Mouse (Mus musculus): ENCODE results near the gene Cxcl2. TPM values are rescaled to one million over a fixed set of nuclear protein-coding genes. Genes with fewer than 3 reads are reported as not detected.
A peak's percentile ranks its signal among the peaks of the same experiment; 100 is the strongest.

Cxcl2 gene
- polyA plus RNA-seq (2014; fragmentation: Nextera tagmentation; extraction: Ambion mirVana), result not detected in 2 replicates

- Histone ChIP-seq H3K4me1 (ENCODE audit: insufficient read depth) (peaks cover 5% of the 10 kb centered on the region; the same call in 1 of the 2 replicates), H3K9ac (no peak within 1 kb of the TSS), H3K4me2 (peak within 1 kb of the TSS; percentile 65), H3K9me3 (ENCODE audit: low read depth, low read length) (no peaks in the 10 kb centered on the region), H3K36me3 (ENCODE audit: insufficient read depth) (no peaks in the 10 kb centered on the region), H3K4me3 (ENCODE audit: low read depth, low read length) (peak within 1 kb of the TSS; percentile 23; the same call in 1 of the 2 replicates), H3K27ac (ENCODE audit: low read depth) (no peak within 1 kb of the TSS), H3K27me3 (ENCODE audit: insufficient read depth, low read length) (peaks cover 17% of the 10 kb centered on the region)
- TF ChIP-seq CTCF (IDR thresholded peaks at IDR 0.05; ENCODE audit: low read depth), result no peak
- WGBS, result 9% methylated on average over 22 of the region's 22 CpGs
- DNase-seq (peak; percentile 23), ATAC-seq (ENCODE audit: insufficient read depth) (peak; percentile 79)
Observed at GRCm38 (mm10) chr5:90903339-90904020, at the start of gene Cxcl2. Cxcl2 (plus strand) TSS chr5:90903871.

DNA sequence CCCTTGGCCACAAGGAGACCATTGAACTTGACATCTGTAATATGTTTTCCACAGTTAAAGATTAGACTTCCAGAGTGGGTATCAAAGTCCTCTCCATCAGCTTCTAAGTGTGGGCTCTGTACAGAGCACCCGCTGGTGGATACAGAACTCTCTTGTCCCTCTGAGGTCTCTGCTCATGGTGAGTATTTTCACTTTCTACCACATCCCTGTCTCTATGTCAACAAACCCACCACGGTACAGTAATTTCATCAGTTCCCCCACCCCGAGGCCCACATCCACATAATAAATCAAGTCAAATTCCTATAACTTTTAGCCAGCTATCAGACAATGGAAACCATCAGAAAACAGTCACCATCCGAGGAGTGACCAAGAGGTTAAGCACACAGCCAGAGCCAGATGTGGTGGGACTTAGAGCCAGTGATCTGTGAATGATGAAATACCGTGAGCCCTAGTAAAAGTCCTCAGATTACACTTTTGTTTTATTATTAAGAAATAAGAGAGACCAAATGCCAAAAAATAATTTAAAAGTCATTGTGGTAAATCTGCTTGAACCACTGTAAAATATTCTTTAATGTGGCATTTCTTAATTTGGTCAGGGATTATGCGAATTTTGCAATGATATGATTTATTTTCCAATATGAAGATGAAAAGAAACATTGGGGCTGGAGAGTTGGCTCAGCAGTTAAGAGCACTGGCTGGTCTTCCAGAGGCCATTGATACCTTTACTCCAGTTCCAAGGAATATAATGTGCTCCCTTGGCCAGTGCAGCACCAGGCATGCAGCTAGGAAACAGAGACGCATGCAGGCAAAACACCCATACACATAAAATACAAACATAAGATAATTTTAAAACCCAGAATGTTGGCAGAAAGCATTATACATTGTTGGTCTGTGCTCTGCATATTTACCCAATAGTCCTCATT is 48.1 kb upstream of the Cxcl2 start:
- Histone ChIP-seq H3K4me1 (ENCODE audit: insufficient read depth) (no peaks in the 10 kb centered on the region), H3K27me3 (ENCODE audit: insufficient read depth, low read length) (no peaks in the 10 kb centered on the region), H3K36me3 (ENCODE audit: insufficient read depth) (no peaks in the 10 kb centered on the region), H3K4me2 (no peak overlapping the region), H3K9ac (no peak overlapping the region), H3K27ac (ENCODE audit: low read depth) (no peak overlapping the region), H3K4me3 (ENCODE audit: low read depth, low read length) (no peak overlapping the region), H3K9me3 (ENCODE audit: low read depth, low read length) (no peaks in the 10 kb centered on the region)
- WGBS, result 48% methylated on average over 7 of the region's 7 CpGs
- no peak for TF ChIP-seq CTCF (IDR thresholded peaks at IDR 0.05; ENCODE audit: low read depth)
- ATAC-seq (ENCODE audit: insufficient read depth), result 0 out of 2 replicates have a peak, but pooled peaks have one; percentile 58
- DNase-seq, result peak; percentile 42

GRCm38 (mm10) chr5:90857463-90857862 is 46.2 kb upstream of the Cxcl2 start:
- no peak for TF ChIP-seq CTCF (IDR thresholded peaks at IDR 0.05; ENCODE audit: low read depth)
- H3K4me2 ChIP-seq, result no peak overlapping the region
- H3K9me3 ChIP-seq (ENCODE audit: low read depth, low read length), result no peaks in the 10 kb centered on the region
- H3K4me3 ChIP-seq (ENCODE audit: low read depth, low read length), result no peak overlapping the region
- H3K27me3 ChIP-seq (ENCODE audit: insufficient read depth, low read length), result no peaks in the 10 kb centered on the region
- no peaks in the 10 kb centered on the region for H3K4me1 ChIP-seq (ENCODE audit: insufficient read depth)
- H3K9ac ChIP-seq, result no peak overlapping the region
- DNase-seq (no peak), ATAC-seq (ENCODE audit: insufficient read depth) (no peak)
- no peaks in the 10 kb centered on the region for H3K36me3 ChIP-seq (ENCODE audit: insufficient read depth)
- 61% methylated on average over 5 of the region's 5 CpGs for WGBS
- no peak overlapping the region for H3K27ac ChIP-seq (ENCODE audit: low read depth)

GRCm38 (mm10) chr5:90858429-90858828 is 45.2 kb upstream of the Cxcl2 start:
- Histone ChIP-seq H3K4me1 (ENCODE audit: insufficient read depth) (no peaks in the 10 kb centered on the region), H3K27me3 (ENCODE audit: insufficient read depth, low read length) (no peaks in the 10 kb centered on the region), H3K4me3 (ENCODE audit: low read depth, low read length) (no peak overlapping the region), H3K36me3 (ENCODE audit: insufficient read depth) (no peaks in the 10 kb centered on the region), H3K9me3 (ENCODE audit: low read depth, low read length) (no peaks in the 10 kb centered on the region), H3K4me2 (no peak overlapping the region), H3K9ac (no peak overlapping the region), H3K27ac (ENCODE audit: low read depth) (no peak overlapping the region)
- ATAC-seq (ENCODE audit: insufficient read depth) (no peak; the same call in 1 of the 2 replicates), DNase-seq (no peak)
- TF ChIP-seq CTCF (IDR thresholded peaks at IDR 0.05; ENCODE audit: low read depth), result no peak
- 58% methylated on average over 2 of the region's 2 CpGs for WGBS

DNA sequence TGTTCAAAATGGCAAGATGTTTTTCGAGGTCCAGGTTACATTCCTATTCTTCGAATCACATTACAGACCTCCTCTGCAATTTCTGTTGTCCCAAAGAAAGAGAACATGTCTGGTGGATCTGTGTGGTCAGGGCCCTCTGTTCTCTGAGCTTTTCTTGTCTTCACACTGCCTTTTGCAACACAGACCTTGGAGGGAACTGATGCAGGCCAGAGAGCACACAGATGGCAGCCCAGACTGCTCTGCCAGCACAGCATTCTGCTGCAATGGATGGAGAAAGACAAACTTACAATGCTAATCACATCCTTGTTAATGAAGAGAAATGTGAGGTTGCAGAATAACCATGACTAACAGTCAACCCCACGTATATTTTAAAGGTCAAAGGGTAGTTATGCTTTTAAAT is 44.6 kb upstream of the Cxcl2 start:
- no peaks in the 10 kb centered on the region for H3K4me1 ChIP-seq (ENCODE audit: insufficient read depth)
- no peak overlapping the region for H3K4me2 ChIP-seq
- no peak for ATAC-seq (ENCODE audit: insufficient read depth)
- no peak overlapping the region for H3K4me3 ChIP-seq (ENCODE audit: low read depth, low read length)
- TF ChIP-seq CTCF (IDR thresholded peaks at IDR 0.05; ENCODE audit: low read depth), result no peak
- 69% methylated on average over 3 of the region's 3 CpGs for WGBS
- H3K36me3 ChIP-seq (ENCODE audit: insufficient read depth), result no peaks in the 10 kb centered on the region
- H3K9ac ChIP-seq, result no peak overlapping the region
- DNase-seq, result no peak
- no peaks in the 10 kb centered on the region for H3K9me3 ChIP-seq (ENCODE audit: low read depth, low read length)
- no peak overlapping the region for H3K27ac ChIP-seq (ENCODE audit: low read depth)
- H3K27me3 ChIP-seq (ENCODE audit: insufficient read depth, low read length), result no peaks in the 10 kb centered on the region

DNA sequence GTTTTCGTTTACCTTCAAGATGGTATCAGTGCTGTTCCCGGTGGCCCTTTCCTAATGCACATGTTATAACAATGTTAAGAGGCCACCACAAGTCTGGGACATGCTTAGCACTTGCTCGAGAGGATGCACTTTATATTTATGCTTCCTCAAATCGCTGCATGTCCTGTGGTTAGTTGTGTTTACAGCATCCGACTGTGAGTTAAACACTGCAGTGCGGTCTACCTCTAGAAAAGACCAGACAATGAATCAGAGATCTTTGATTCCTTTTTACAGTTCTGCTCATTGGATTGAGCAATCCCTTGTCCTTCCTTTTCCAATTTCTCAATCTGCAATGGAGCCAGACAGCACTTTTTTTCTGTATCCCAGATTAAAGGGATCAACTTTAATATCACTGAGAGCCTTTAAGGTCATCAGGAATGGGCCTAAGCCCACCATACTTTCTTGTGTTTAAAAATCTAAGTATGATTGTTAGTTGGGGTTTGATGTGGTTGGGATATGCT is 41.7 kb upstream of the Cxcl2 start:
- H3K9ac ChIP-seq, result no peak overlapping the region
- WGBS, result 71% methylated on average over 6 of the region's 6 CpGs
- H3K27me3 ChIP-seq (ENCODE audit: insufficient read depth, low read length), result no peaks in the 10 kb centered on the region
- TF ChIP-seq CTCF (IDR thresholded peaks at IDR 0.05; ENCODE audit: low read depth), result no peak
- H3K9me3 ChIP-seq (ENCODE audit: low read depth, low read length), result no peaks in the 10 kb centered on the region
- ATAC-seq (ENCODE audit: insufficient read depth), result no peak
- H3K4me3 ChIP-seq (ENCODE audit: low read depth, low read length), result no peak overlapping the region
- no peak overlapping the region for H3K27ac ChIP-seq (ENCODE audit: low read depth)
- no peaks in the 10 kb centered on the region for H3K36me3 ChIP-seq (ENCODE audit: insufficient read depth)
- no peaks in the 10 kb centered on the region for H3K4me1 ChIP-seq (ENCODE audit: insufficient read depth)
- DNase-seq, result no peak
- no peak overlapping the region for H3K4me2 ChIP-seq

GRCm38 (mm10) chr5:90866770-90867169 is 36.9 kb upstream of the Cxcl2 start:
- H3K9ac ChIP-seq, result no peak overlapping the region
- no peaks in the 10 kb centered on the region for H3K27me3 ChIP-seq (ENCODE audit: insufficient read depth, low read length)
- no peak for ATAC-seq (ENCODE audit: insufficient read depth)
- no peak overlapping the region for H3K4me2 ChIP-seq
- no peaks in the 10 kb centered on the region for H3K9me3 ChIP-seq (ENCODE audit: low read depth, low read length)
- no peaks in the 10 kb centered on the region for H3K4me1 ChIP-seq (ENCODE audit: insufficient read depth)
- peak; percentile 42; the same call in 1 of the 2 replicates for TF ChIP-seq CTCF (IDR thresholded peaks at IDR 0.05; ENCODE audit: low read depth)
- H3K27ac ChIP-seq (ENCODE audit: low read depth), result no peak overlapping the region
- peak; percentile 59 for DNase-seq
- H3K36me3 ChIP-seq (ENCODE audit: insufficient read depth), result no peaks in the 10 kb centered on the region
- H3K4me3 ChIP-seq (ENCODE audit: low read depth, low read length), result no peak overlapping the region
